Comparison of ENCODE assay signal across 22 mouse cellular contexts in the genomic region with DNA sequence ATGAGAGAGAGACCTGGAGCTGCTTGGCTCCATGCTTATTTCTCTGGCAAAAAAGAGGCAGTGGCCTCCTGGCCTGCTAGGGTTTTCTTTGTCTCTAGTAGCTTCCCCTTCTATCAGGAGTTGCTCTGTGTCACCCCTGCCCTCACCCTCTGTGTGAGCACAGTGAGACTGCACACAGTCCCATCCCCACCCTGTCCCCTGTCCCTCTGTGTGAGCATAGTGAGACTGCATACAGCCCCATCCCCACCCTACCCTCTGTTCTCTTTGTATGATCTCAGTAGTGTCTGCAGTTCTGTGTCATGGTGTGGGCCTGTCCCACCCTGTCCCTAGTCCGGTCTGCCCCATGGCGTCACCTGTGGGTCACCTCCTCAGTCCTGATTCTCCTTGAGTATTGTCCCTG. TPM values are rescaled to one million over a fixed set of nuclear protein-coding genes. Genes with fewer than 3 reads are reported as not detected.
DNase-seq lines count a peak whose midpoint lies in the region; ATAC-seq and TF ChIP-seq lines count a peak whose summit lies in the region.
"Had no signal": no experiment of that assay in that cellular context is flagged by ENCODE, and none has a peak within 500 bp of the region (broad histone marks: within the 10 kb centered on the region; RNA-seq: fewer than 3 reads in every experiment).

No protein-coding gene starts in this region.

- H3K36me3 ChIP-seq in hindbrain, embryonic 10.5 days = no peaks in the 10 kb centered on the region
- no peaks in the 10 kb centered on the region for H3K36me3 ChIP-seq in midbrain, embryonic 11.5 days (ENCODE audit: control insufficient read depth, insufficient read depth, low read length)
- no peaks in the 10 kb centered on the region for H3K36me3 ChIP-seq in neural tube, embryonic 14.5 days (ENCODE audit: control insufficient read depth, insufficient read depth, low read length)
- H3K36me3 ChIP-seq: lung, embryonic 15.5 days had no signal

- intact Hi-C loops in heart, postnatal 36 days (cut with DNase I) = no loop called here

- peak overlapping the region; percentile 49 for H3K9ac ChIP-seq in midbrain, embryonic 11.5 days (ENCODE audit: low read length)
- no peak overlapping the region; the same call in 1 of the 2 replicates for H3K9ac ChIP-seq in neural tube, embryonic 14.5 days (replicated peaks; ENCODE audit: low read depth, low read length)
- H3K9ac ChIP-seq: lung, embryonic 15.5 days had no signal

- DNase-seq in layer of hippocampus, adult 2 months (ENCODE audit: low spot score in 2 of 2) = no peak
- DNase-seq in layer of hippocampus, postnatal 25 days (ENCODE audit: extremely low spot score in 1 of 2, low spot score in 1 of 2) = no peak
- DNase-seq in hindbrain, embryonic 10.5 days (ENCODE audit: low spot score) = peak; percentile 6
- no peak for DNase-seq in midbrain, embryonic 11.5 days (ENCODE audit: low spot score, missing footprints)
- DNase-seq in heart, postnatal 36 days = no peak
- DNase-seq in ovary, adult 18-20 months (ENCODE audit: low spot score) = no peak
- DNase-seq in spleen, postnatal 10 days (ENCODE audit: low spot score in 2 of 2) = no peak
- DNase-seq: adrenal gland, postnatal 14 days; cerebellum, adult 8-10 months; heart, adult 2 months; kidney, adult 11 months; kidney, postnatal 14 days; retina, postnatal 1 day had no signal

- H3K27me3 ChIP-seq in hindbrain, embryonic 10.5 days (ENCODE audit: insufficient read depth, poor library complexity, severe bottlenecking) = no peaks in the 10 kb centered on the region
- H3K27me3 ChIP-seq in midbrain, embryonic 11.5 days (ENCODE audit: control insufficient read depth, insufficient read depth, low read length) = no peaks in the 10 kb centered on the region
- no peaks in the 10 kb centered on the region for H3K27me3 ChIP-seq in neural tube, embryonic 14.5 days (ENCODE audit: control insufficient read depth, insufficient read depth, low read length)
- H3K27me3 ChIP-seq: lung, embryonic 15.5 days had no signal

- peak overlapping the region; percentile 21; the same call in 1 of the 2 replicates for H3K27ac ChIP-seq in layer of hippocampus, adult 2 months
- peak overlapping the region; percentile 85 for H3K27ac ChIP-seq in hindbrain, embryonic 10.5 days
- H3K27ac ChIP-seq in midbrain, embryonic 11.5 days (ENCODE audit: low read depth, low read length) = peak overlapping the region; percentile 71
- peak overlapping the region; percentile 74 for H3K27ac ChIP-seq in neural tube, embryonic 14.5 days (ENCODE audit: low read depth, low read length)
- H3K27ac ChIP-seq: heart, adult 2 months; lung, embryonic 15.5 days had no signal

- H3K4me3 ChIP-seq in layer of hippocampus, adult 2 months = no peak overlapping the region
- no peak overlapping the region for H3K4me3 ChIP-seq in hindbrain, embryonic 10.5 days
- no peak overlapping the region for H3K4me3 ChIP-seq in midbrain, embryonic 11.5 days (ENCODE audit: low read depth, low read length)
- H3K4me3 ChIP-seq in neural tube, embryonic 14.5 days (ENCODE audit: low read depth, low read length) = no peak overlapping the region
- H3K4me3 ChIP-seq: erythroblast, embryonic 14.5 days; heart, adult 2 months; lung, embryonic 15.5 days had no signal

- no peak for TF ChIP-seq CTCF in layer of hippocampus, adult 2 months (conservative IDR thresholded peaks at IDR 0.05)

- H3K4me1 ChIP-seq in hindbrain, embryonic 10.5 days (replicated peaks) = peaks cover 43% of the 10 kb centered on the region
- H3K4me1 ChIP-seq in midbrain, embryonic 11.5 days (ENCODE audit: control insufficient read depth, insufficient read depth, low read length) = peaks cover 26% of the 10 kb centered on the region
- H3K4me1 ChIP-seq in neural tube, embryonic 14.5 days (ENCODE audit: control insufficient read depth, insufficient read depth, low read length) = peaks cover 11% of the 10 kb centered on the region; the same call in 1 of the 2 replicates
- H3K4me1 ChIP-seq: lung, embryonic 15.5 days had no signal

- H3K4me2 ChIP-seq in midbrain, embryonic 11.5 days = no peak overlapping the region
- no peak overlapping the region for H3K4me2 ChIP-seq in neural tube, embryonic 14.5 days (ENCODE audit: low read depth, low read length)
- H3K4me2 ChIP-seq: lung, embryonic 15.5 days had no signal

- peak; percentile 59 for ATAC-seq in midbrain, embryonic 11.5 days (ENCODE audit: low FRiP score)
- ATAC-seq in neural tube, embryonic 14.5 days (ENCODE audit: low read depth) = peak; percentile 56; the same call in 1 of the 2 replicates

- WGBS in hindbrain, embryonic 10.5 days = 75% methylated on average over 2 of the region's 2 CpGs
- 90% methylated on average over 2 of the region's 2 CpGs for WGBS in midbrain, embryonic 11.5 days
- WGBS in neural tube, embryonic 14.5 days = 96% methylated on average over 2 of the region's 2 CpGs

- H3K9me3 ChIP-seq in hindbrain, embryonic 10.5 days = peaks cover 14% of the 10 kb centered on the region
- peaks cover 11% of the 10 kb centered on the region for H3K9me3 ChIP-seq in midbrain, embryonic 11.5 days (ENCODE audit: control insufficient read depth, low read length)
- H3K9me3 ChIP-seq in neural tube, embryonic 14.5 days (ENCODE audit: control insufficient read depth, low read length) = peaks cover 3% of the 10 kb centered on the region; the same call in 1 of the 2 replicates
- H3K9me3 ChIP-seq: lung, embryonic 15.5 days had no signal

RNA-seq across cellular contexts. Expression of a gene that starts 46.5 kb away (rescaled TPM):
- 1 to 10 TPM in 1 of 2 experiments, not detected in 1; 1.2 TPM for total RNA-seq in layer of hippocampus, adult 2 months (2021)
- total RNA-seq in layer of hippocampus, postnatal 25 days (2021) = under 1 TPM in 1 of 2 experiments, not detected in 1; 0.85 TPM
- polyA plus RNA-seq in hindbrain, embryonic 10.5 days (2016; fragmentation: Nextera tagmentation; extraction: Ambion mirVana) = 0.27 TPM in 1 of 2 replicates, not detected in the other
- not detected in 2 replicates for polyA plus RNA-seq in midbrain, embryonic 11.5 days (2014; fragmentation: Nextera tagmentation; extraction: Ambion mirVana)
- 0.98 and 1.2 TPM in 2 replicates for polyA plus RNA-seq in neural tube, embryonic 14.5 days (2014; fragmentation: Nextera tagmentation; extraction: Ambion mirVana)
- not detected for total RNA-seq in heart, postnatal 36 days (2021)
- total RNA-seq: adrenal gland, postnatal 14 days; gastrocnemius, adult 18-20 months; heart, adult 2 months; left cerebral cortex, postnatal 36 days; liver, adult 2 months; megakaryocyte progenitor cell, adult 5-6 weeks had no signal
- polyA plus RNA-seq: erythroblast, embryonic 14.5 days; heart, adult 2 months; liver, adult 2 months; lung, embryonic 15.5 days; small intestine, adult 2 months; stomach, embryonic 14.5 days had no signal

Comparison
In these comparisons a context has a peak if more than half of its experiments do, and no peak if none do; other contexts are left out.
1. H3K27ac ChIP-seq: peak in every context shown above with its lines; median percentile 85 in hindbrain, embryonic 10.5 days; 74 in neural tube, embryonic 14.5 days; 71 in midbrain, embryonic 11.5 days; 21 in layer of hippocampus, adult 2 months.